Mouse (Mus musculus) hindbrain, embryonic 10.5 days (tissue): ENCODE data around the gene Unc79. TPM values are rescaled to one million over a fixed set of nuclear protein-coding genes. Genes with fewer than 3 reads are reported as not detected.

Experiments
- DNase-seq: peaks from one replicate; pipeline ENCODE4 v3.0.0-alpha.2; 2017; ENCODE audit warnings: low spot score
- H3K27ac ChIP-seq: fragments of 300-500 bp; sonication (generic); 2 replicates; pipeline ENCODE4 v1.5.1; 2016; ENCODE audit warnings: mild to moderate bottlenecking, moderate library complexity
- H3K27me3 ChIP-seq: fragments of 300-500 bp; sonication (generic); 2 replicates; pipeline ENCODE4 v1.6.1; 2016; ENCODE audit warnings: mild to moderate bottlenecking; ENCODE audit not compliant: poor library complexity, insufficient read depth, severe bottlenecking
- H3K36me3 ChIP-seq: fragments of 300-500 bp; sonication (generic); 2 replicates; pipeline ENCODE4 v1.6.1; 2016; ENCODE audit warnings: mild to moderate bottlenecking, moderate library complexity
- H3K4me1 ChIP-seq: fragments of 300-500 bp; sonication (generic); replicated peaks from 2 replicates; pipeline ENCODE4 v1.6.1; 2016; ENCODE audit warnings: mild to moderate bottlenecking
- H3K4me3 ChIP-seq: fragments of 300-500 bp; sonication (generic); 2 replicates; pipeline ENCODE4 v1.5.1; 2016; ENCODE audit warnings: mild to moderate bottlenecking, moderate library complexity
- H3K9me3 ChIP-seq: fragments of 300-500 bp; sonication (generic); 2 replicates; pipeline ENCODE4 v1.6.1; 2016; ENCODE audit warnings: mild to moderate bottlenecking, moderate library complexity
- WGBS: fragments of 180-500 bp; shearing (Covaris S2); methylation state at CpG from one replicate; pipeline ENCODE4 v1.1.7; 2016; 5-methylcytosine and 5-hydroxymethylcytosine counted together
- polyA plus RNA-seq: library from polyadenylated mRNA; unstranded; fragments of >200 nt; fragmentation: Nextera tagmentation; extraction: Ambion mirVana; gene quantifications from 2 replicates; pipeline ENCODE4 v1.2.1, GENCODE M21; 2016

The Unc79 gene
- polyA plus RNA-seq, 1 experiment from 2014 or later = 1.6 TPM

DNA sequence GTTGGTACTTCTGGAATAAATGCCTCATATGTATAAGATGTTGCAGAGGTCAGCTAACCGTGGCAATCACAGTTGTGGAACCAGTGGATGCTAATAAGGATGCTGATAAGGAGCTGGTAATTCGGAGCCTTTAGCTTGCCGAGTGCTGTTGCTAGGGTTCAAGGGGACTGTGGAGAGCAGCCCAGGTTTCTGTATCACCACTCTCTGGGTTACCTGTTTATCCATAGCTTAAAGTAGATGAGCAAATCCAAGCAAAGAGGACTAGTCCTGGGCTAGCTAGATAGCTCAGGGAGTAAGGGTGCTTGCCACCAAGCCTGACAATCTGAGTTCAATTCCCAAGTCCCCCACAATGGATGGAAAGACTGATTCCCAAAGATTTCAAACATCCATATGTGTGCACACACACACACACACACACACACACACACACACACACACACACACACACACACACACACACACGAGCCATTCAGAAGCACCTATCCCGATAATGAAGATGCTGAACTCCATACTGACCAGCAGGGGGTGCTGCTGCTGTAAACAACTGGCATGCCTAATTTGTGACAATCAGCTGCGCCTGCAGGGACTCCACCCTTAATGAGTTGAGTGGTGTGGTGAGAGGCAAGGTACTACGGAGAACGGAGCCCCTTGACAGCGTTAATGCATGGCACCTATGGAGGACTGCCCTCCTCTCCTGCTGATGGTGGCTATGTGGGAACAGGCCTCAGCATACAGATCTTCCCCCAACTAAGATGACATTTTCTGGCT is 195.3 kb downstream of the Unc79 start:
- Histone ChIP-seq H3K27ac (no peak overlapping the region), H3K4me3 (no peak overlapping the region), H3K4me1 (0 out of 2 replicates have a peak, but pooled peaks cover 3% of the 10 kb centered on the region), H3K27me3 (peaks cover 3% of the 10 kb centered on the region; the same call in 1 of the 2 replicates), H3K9me3 (peaks cover 9% of the 10 kb centered on the region), H3K36me3 (peaks cover 9% of the 10 kb centered on the region; the same call in 1 of the 2 replicates)
- DNase-seq = peak; percentile 57
- WGBS = 32% methylated on average over 9 of the region's 9 CpGs

DNA sequence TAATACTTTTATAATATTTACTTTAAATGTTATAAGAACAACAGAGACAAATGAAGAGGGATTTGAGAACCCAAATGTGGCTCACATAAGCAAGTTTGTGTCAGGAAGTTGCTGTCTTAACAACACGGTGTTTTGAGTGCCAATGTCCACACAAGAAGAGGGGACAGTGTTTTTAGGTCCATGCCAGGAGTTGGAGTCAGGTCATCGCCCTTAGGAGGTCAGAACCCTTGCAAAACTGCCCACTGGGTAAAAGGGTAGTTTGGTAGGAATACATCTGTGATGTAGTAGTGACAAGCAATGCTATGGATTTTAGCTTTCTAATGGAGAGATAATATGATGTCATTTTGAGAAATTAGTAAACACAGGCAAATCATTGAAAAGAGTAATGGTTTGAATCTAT is 201.6 kb downstream of the Unc79 start:
- Histone ChIP-seq H3K36me3 (peaks cover 9% of the 10 kb centered on the region; the same call in 1 of the 2 replicates), H3K9me3 (peaks cover 12% of the 10 kb centered on the region), H3K4me3 (no peak overlapping the region), H3K4me1 (no peaks in the 10 kb centered on the region), H3K27ac (no peak overlapping the region), H3K27me3 (no peaks in the 10 kb centered on the region)
- DNase-seq = no peak
- WGBS = 76% methylated on average over 2 of the region's 2 CpGs

DNA sequence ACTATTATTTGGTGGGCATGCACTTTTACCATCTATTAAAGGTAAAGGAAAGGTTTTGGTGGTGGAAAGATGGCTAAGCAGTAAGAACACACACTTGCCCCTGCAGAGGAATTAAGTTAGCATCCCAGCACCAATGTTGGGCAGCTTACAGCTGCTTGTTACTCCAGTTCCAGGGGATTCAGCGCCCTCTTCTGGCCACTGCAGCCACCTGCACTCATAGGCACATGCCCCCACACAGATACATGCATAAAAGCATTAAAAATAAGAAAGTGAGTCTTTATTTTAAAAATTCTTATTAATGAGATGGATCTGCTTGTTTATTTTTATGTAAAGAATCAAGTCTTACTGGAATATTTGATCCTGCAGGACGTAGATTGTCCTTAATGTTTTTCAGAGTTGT is 206.3 kb downstream of the Unc79 start:
- no peak for DNase-seq
- H3K27me3 ChIP-seq = 0 out of 2 replicates have a peak, but pooled peaks cover 3% of the 10 kb centered on the region
- no peak overlapping the region for H3K4me3 ChIP-seq
- H3K27ac ChIP-seq = no peak overlapping the region
- H3K36me3 ChIP-seq = no peaks in the 10 kb centered on the region; the same call in 1 of the 2 replicates
- 70% methylated on average over 2 of the region's 2 CpGs for WGBS
- peaks cover 3% of the 10 kb centered on the region; the same call in 1 of the 2 replicates for H3K9me3 ChIP-seq
- H3K4me1 ChIP-seq = peaks cover 22% of the 10 kb centered on the region; the same call in 1 of the 2 replicates

DNA sequence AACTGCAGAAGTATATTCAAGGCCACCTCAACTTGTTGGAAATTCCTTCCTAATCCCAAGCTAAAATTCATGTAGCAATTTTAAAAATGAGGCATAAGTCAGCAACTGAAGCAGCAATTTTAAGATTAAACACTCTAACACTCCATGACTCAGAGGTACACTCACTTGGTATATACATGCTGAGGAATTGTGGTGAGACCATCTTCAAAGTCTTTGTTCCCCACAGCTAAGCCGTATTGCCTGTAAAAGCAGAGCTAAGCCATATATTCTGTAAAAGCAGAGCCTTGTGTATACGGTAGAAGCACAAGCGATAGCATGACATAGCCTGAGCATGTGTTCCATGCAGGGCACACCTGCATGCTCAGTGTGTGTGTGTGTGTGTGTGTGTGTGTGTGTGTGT is 206.7 kb downstream of the Unc79 start:
- 0 out of 2 replicates have a peak, but pooled peaks cover 3% of the 10 kb centered on the region for H3K27me3 ChIP-seq
- DNase-seq = no peak
- H3K9me3 ChIP-seq = peaks cover 3% of the 10 kb centered on the region; the same call in 1 of the 2 replicates
- H3K4me1 ChIP-seq = peaks cover 26% of the 10 kb centered on the region; the same call in 1 of the 2 replicates
- peak overlapping the region; percentile 35; the same call in 1 of the 2 replicates for H3K27ac ChIP-seq
- H3K36me3 ChIP-seq = no peaks in the 10 kb centered on the region; the same call in 1 of the 2 replicates
- no peak overlapping the region for H3K4me3 ChIP-seq
- WGBS = 78% methylated on average over 3 of the region's 3 CpGs

DNA sequence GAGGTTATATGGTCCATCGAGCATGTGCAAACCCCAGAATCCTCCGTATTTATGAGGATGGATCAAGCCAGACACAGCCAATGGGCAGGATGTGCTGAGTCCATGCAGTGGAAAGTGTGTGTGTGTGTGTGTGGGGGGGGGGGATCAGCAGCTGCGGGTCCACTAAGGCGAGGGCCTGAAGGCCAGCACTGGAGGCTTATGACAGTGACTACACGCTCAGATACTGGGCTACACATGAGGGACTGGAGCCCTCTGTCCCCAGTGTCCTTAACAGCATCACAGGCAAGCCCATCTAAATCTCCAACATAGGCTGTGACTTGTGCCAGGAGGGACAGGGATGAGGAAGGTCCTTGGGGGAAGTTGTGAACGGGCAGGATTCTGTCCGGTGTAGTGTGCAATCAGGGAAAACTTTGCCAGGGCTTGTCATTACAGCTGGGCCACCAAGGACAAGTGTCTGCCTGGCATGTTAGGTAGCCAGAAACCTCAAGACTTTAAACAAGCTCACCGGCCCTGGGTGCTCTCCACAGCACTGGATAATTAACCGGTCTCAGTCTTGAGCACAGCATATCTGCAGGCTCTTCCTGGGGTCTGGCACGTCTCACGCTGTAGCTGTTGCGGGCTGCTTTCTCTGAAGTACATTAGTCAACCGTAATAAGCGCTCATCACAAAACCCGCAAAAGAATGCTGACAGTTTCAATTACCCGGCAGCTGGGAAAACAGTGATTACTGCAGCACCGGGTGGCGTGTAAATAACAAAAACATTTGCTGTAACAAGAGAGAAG is 208.7 kb downstream of the Unc79 start:
- no peak for DNase-seq
- Histone ChIP-seq H3K27ac (peak overlapping the region; percentile 36; the same call in 1 of the 2 replicates), H3K9me3 (peaks cover 3% of the 10 kb centered on the region; the same call in 1 of the 2 replicates), H3K4me1 (peaks cover 26% of the 10 kb centered on the region; the same call in 1 of the 2 replicates), H3K36me3 (no peaks in the 10 kb centered on the region; the same call in 1 of the 2 replicates), H3K27me3 (0 out of 2 replicates have a peak, but pooled peaks cover 3% of the 10 kb centered on the region), H3K4me3 (no peak overlapping the region)
- WGBS = 76% methylated on average over 18 of the region's 18 CpGs

DNA sequence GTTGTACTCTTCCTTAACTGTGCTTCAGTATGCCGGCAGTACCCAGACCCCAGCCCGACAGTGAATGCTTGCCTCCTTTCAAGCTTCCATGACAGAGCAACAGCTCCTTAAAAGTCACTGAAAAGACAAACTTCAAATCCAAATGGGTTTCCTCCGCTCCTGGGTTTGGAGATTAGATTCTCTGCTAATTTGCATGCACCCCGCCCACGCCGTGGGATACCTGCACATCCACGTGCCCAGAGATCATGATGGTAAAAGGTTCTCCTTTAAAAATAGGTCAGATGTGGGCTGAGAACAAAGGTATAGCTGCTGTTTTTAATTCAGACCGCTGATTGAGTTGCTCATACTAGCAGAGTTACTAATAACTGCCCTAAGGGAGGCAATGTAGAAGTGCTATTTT is 210.4 kb downstream of the Unc79 start:
- H3K36me3 ChIP-seq = no peaks in the 10 kb centered on the region; the same call in 1 of the 2 replicates
- 73% methylated on average over 8 of the region's 8 CpGs for WGBS
- peak overlapping the region; percentile 45; the same call in 1 of the 2 replicates for H3K27ac ChIP-seq
- DNase-seq = no peak
- H3K9me3 ChIP-seq = peaks cover 3% of the 10 kb centered on the region; the same call in 1 of the 2 replicates
- H3K4me3 ChIP-seq = no peak overlapping the region
- peaks cover 35% of the 10 kb centered on the region for H3K4me1 ChIP-seq
- 0 out of 2 replicates have a peak, but pooled peaks cover 3% of the 10 kb centered on the region for H3K27me3 ChIP-seq

DNA sequence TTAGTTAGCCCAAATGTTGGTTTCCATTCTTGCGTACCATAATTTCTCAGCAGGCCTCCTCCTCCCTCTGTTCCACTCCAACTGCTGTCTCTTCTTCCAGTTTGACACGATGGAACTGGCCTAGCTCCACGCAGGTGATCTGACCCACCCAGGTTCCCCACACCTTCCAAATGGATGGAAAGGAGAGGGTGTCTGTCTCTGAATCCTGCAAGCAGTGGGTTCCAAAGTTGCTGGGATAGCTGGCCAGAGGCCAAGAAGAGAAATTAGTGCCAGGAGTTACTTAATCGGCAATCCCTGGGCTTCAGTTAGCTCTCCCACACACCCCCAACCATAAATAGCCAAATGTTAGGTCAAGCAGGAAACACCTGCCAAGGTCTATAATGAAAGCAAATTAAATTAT is 212.1 kb downstream of the Unc79 start:
- Histone ChIP-seq H3K4me1 (peaks cover 52% of the 10 kb centered on the region), H3K4me3 (no peak overlapping the region), H3K27ac (no peak overlapping the region), H3K27me3 (0 out of 2 replicates have a peak, but pooled peaks cover 3% of the 10 kb centered on the region), H3K9me3 (no peaks in the 10 kb centered on the region), H3K36me3 (no peaks in the 10 kb centered on the region; the same call in 1 of the 2 replicates)
- DNase-seq = no peak
- WGBS = 90% methylated on average over 4 of the region's 4 CpGs

DNA sequence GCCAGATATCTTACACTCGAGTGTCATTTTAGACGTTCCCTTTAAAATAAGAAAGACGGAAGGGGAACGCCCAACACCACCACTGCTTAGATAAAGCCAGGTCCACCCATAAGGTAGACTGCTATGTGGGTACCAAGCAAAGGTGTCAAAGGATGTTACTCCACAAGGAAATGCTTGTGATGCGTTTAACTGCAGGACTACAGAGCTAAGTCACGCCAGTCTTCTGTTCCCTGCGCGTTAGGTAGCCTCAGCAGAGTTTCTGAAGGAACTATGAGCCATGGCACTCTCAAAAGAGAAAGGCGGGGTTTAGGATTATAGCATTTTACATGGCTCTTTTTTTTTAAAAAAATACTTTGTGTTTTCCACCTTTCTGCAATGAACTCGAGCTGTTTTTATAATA is 214.9 kb downstream of the Unc79 start:
- Histone ChIP-seq H3K36me3 (no peaks in the 10 kb centered on the region; the same call in 1 of the 2 replicates), H3K27ac (peak overlapping the region; percentile 81), H3K4me3 (no peak overlapping the region), H3K9me3 (no peaks in the 10 kb centered on the region), H3K4me1 (peaks cover 46% of the 10 kb centered on the region), H3K27me3 (no peaks in the 10 kb centered on the region)
- DNase-seq = no peak
- 73% methylated on average over 10 of the region's 10 CpGs for WGBS

DNA sequence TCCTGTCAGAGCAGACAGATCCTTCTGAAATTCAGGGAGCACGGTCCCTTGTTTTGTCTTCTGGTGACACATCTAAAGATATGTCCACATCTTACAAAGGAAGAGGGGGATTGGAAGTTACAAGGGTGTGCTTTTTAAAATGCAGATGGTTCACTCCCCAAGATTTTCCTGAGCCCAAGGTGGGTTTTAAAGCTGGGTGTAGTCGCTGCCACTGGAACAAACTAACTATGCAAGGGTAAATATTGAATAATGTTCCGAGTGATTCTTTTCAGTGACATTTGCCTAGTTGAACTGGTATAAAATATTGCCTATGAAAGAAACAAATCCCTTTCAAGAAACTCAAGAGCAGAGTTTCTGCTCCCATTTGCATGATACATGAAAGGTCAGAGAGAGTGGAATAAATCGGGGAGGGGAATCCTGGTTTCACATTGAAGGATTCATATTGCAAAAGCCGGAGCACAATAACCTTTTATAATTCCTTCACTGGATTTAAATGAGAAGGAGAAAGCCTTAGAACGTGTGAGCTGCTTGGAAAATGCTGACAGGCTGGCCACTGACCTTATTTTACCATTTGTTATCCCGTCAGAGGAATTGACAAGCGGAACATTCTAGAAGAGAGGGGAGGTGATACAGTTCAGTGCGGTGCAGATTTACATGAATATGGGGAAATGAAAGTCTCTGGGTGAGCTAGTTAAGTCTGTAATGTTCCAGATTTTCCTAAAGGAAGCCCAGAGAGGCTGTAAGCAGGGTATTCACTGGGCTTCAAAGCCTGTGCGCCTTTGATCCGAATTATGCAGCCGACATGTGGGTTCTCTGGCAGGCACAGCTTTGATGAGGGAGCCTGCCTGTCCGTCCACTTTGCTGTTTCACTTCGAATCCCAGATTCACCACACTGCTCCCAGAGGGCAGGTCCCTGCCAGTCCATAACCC is 215.7 kb downstream of the Unc79 start:
- peaks cover 41% of the 10 kb centered on the region for H3K4me1 ChIP-seq
- peak overlapping the region; percentile 66 for H3K27ac ChIP-seq
- no peaks in the 10 kb centered on the region for H3K27me3 ChIP-seq
- 38% methylated on average over 14 of the region's 14 CpGs for WGBS
- H3K9me3 ChIP-seq = no peaks in the 10 kb centered on the region
- H3K36me3 ChIP-seq = no peaks in the 10 kb centered on the region; the same call in 1 of the 2 replicates
- no peak overlapping the region for H3K4me3 ChIP-seq
- peak; percentile 62 for DNase-seq

DNA sequence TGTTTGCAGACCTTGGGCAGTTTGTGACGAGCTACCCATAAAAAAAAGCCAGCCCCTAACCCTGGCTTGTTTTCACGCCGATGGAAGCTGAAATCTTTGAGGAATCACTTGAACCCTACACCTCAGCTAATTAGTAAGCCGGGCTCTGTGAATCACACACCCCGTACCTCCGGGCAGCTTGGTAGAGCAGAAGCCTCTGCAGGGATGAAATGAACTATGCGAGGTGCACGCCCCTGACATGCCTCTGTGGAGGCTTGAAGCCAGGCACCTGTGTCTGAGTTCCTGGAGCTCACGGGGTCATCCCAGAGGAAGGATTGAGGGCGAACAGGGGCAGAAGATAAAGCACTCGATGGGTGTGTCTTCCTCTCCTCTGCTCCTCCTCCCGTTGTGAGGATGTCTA is 220.2 kb downstream of the Unc79 start:
- H3K27ac ChIP-seq = no peak overlapping the region

DNA sequence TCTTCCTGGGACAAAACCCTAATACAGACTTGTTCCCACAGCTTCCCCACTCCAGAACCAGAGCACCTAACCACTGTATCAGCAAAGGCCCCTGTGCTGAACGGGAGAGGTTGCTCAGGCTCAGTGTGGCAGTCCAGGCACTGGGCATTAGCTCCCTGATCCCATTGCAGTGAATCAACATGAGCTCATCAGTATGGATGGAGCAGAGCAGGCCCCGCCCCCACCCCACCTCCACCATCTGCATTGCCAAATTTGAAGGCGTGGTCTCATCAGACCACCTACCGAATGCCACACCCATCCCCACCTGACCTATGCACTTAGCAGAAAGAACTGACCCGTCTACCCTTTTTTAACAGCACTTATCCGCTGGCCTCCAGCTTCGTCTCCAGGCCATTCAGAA is 234.4 kb downstream of the Unc79 start:
- no peaks in the 10 kb centered on the region for H3K27me3 ChIP-seq
- H3K27ac ChIP-seq = no peak overlapping the region
- H3K4me3 ChIP-seq = peak overlapping the region; percentile 30; the same call in 1 of the 2 replicates
- no peaks in the 10 kb centered on the region for H3K9me3 ChIP-seq
- peaks cover 11% of the 10 kb centered on the region for H3K4me1 ChIP-seq
- DNase-seq = peak; percentile 26
- WGBS = 21% methylated on average over 7 of the region's 7 CpGs
- H3K36me3 ChIP-seq = no peaks in the 10 kb centered on the region

More for the DNA sequence above, 220.2 kb downstream of the Unc79 start:
- H3K36me3 ChIP-seq = no peaks in the 10 kb centered on the region; the same call in 1 of the 2 replicates
- H3K4me1 ChIP-seq = peaks cover 35% of the 10 kb centered on the region
- H3K9me3 ChIP-seq = no peaks in the 10 kb centered on the region
- H3K4me3 ChIP-seq = no peak overlapping the region
- no peak for DNase-seq
- H3K27me3 ChIP-seq = no peaks in the 10 kb centered on the region
- 81% methylated on average over 12 of the region's 12 CpGs for WGBS

DNA sequence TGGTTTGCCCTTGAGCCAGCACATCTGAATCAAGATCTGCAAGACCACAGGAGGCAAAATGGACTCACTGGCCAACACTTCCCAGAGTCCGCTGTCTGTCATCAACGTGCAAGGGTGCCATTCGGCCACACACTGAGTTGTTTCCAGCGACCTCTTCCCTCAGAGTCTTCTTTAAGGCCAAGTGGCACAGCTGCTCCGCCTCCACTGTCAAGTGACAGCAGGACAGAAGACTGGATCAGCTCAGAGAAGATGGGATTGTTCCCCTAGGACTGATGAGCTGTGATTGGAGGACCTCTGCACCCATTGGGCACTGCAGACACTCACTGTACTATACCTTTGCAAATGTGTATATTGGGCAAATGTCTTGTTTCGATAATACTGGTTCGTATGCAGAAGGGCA is 238.4 kb downstream of the Unc79 start:
- DNase-seq = no peak
- no peaks in the 10 kb centered on the region for H3K9me3 ChIP-seq
- H3K4me3 ChIP-seq = no peak overlapping the region
- H3K27me3 ChIP-seq = no peaks in the 10 kb centered on the region
- H3K4me1 ChIP-seq = peaks cover 23% of the 10 kb centered on the region
- 83% methylated on average over 7 of the region's 7 CpGs for WGBS
- no peaks in the 10 kb centered on the region for H3K36me3 ChIP-seq
- no peak overlapping the region for H3K27ac ChIP-seq
